Mouse (Mus musculus) left cerebral cortex, postnatal 14 days (tissue): ENCODE results near the gene Tssk3. TPM values are rescaled to one million over a fixed set of nuclear protein-coding genes. Genes with fewer than 3 reads are reported as not detected.
"Not testable (repeated sequence)": the region's sequence is repeated elsewhere in the genome, so short reads cannot be mapped to it uniquely, and the experiment has no call there.

Experiments used
- DNase-seq, 2 experiments: peaks; one replicate each; pipeline ENCODE4 v3.0.0; 2021 to 2022; ENCODE audit warnings: low spot score in 2 of 2, mixed read lengths in 1 of 2
- intact Hi-C: fragments of 180-260 bp; cut with DNase I; formaldehyde crosslinking; loops from one replicate; pipeline ENCODE4 v1.15.1; 2025
- long read RNA-seq, 2 experiments: library from polyadenylated mRNA; stranded (forward); transcript quantifications; one replicate each; pipeline ENCODE4 v2.0.0; 2021
- total RNA-seq, 2 experiments: library from RNA; stranded (reverse); gene quantifications; 2 replicates each; pipeline ENCODE4 v1.2.3; 2021

The Tssk3 gene
- total RNA-seq: under 1 TPM; 0.29 to 0.44 TPM
- long read RNA-seq, experiment 1: 0 reads
- long read RNA-seq, experiment 2: 0 reads

- intact Hi-C loops: loop anchor here (5.0 kb wide), 1 partner anchor 116 kb away; no protein-coding TSS in a partner anchor
- peak in 1 of 2 experiments; percentile 38 for DNase-seq
These were observed at the start of gene Tssk3, which contains the start of gene Fam229a for GRCm38 (mm10) chr4:129490972-129491880. TSS of gene Tssk3 (minus strand) at chr4:129491022. TSS of gene Fam229a (plus strand) at chr4:129491190.

DNA sequence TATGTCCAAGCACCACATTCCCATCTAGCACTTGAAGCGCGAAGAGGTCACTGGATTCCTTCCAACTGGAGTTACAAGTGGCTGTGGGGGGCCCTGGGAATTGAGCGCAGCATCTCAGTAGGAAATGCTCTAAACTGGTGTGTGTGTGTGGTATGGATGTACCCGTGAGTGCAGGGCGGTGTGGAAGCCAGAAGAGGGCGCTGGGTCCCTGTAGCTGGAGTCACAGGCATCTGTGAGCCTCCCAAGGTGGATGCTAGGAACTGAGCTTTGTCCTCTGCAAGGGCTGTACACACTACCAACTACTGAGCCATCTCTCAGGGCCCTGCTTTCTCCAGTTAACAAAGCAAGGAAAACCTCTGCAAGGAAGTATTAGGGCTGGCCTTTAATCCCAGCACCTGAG lies 49.2 kb upstream of the Tssk3 start:
- intact Hi-C loops: no loop called here
- DNase-seq: no peak

DNA sequence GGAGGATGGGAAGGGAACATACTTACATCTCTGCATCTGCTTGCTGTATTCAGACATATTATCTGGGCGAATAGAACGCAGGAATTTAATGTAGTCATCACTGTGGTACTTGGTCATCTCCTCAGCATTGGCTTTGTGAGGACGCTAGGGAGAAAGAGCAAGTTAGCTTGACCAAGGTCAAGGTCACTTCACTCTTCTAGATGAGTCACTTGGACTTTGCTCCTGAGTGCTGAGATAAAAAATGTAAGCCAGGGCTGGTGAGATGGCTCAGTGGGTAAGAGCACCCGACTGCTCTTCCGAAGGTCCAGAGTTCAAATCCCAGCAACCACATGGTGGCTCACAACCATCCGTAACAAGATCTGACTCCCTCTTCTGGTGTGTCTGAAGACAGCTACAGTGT lies 38.1 kb upstream of the Tssk3 start:
- intact Hi-C loops, DNase-seq: not testable (repeated sequence)

DNA sequence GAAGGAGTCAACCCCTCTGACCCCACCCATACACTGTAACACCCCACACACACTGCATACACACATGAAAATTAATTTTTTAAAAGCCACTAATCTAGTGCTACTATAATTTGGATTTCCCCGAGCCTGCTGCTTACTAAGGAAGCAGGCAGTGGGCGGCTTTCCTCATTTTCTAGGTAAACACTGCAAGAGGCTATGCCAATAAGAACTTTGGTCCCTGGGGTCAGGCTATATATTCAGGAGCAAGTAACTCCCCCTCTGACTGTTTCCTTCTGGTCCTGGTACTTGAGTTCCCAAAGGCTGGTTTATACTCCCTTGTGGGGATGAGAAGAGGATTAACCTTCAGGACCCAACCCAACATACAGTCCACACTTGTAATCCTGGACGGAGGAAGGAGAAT lies 35.1 kb upstream of the Tssk3 start:
- intact Hi-C loops: no loop called here
- DNase-seq: no peak

DNA sequence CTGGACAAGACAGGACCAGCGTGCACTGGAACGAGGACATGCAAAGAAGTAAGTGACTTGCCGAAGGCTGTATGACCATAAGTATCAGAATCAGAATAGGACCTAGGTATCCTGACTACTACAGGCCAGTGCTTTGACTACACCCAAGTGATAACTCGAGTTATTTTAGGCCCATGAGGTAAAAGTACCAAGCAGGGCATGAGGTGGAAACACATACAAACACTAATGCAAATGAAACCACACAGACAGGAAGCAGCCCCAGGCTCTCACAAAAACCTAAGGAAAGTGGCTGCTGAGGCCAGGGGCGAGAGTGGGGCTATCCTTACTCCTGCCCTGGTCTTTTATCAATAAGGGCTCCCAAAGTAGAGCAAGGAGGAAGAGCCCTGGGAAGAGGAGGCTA lies 34.5 kb upstream of the Tssk3 start:
- intact Hi-C loops: no loop called here
- no peak for DNase-seq

DNA sequence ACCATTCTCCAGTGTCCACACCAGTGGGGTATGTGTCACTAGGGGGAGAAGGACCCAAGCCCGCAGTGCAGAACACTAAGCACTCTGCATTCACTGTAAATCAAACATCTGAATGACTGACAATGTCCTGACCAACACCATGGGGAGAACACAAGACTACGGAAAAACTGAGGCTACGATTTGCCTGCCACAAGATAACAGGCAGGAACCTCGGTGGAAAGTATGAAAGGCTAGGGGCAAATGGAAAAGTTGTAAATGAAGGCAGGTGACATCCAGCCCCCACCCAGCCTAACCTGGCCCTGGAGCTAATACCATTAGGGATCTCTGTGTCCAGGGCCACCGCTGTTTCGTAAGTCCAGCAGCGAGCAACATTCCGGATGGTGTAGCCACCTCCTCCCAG lies 27.7 kb upstream of the Tssk3 start:
- intact Hi-C loops: no loop called here
- no peak for DNase-seq

GRCm38 (mm10) chr4:129516925-129517324 lies 26.1 kb upstream of the Tssk3 start:
- intact Hi-C loops: no loop called here

DNA sequence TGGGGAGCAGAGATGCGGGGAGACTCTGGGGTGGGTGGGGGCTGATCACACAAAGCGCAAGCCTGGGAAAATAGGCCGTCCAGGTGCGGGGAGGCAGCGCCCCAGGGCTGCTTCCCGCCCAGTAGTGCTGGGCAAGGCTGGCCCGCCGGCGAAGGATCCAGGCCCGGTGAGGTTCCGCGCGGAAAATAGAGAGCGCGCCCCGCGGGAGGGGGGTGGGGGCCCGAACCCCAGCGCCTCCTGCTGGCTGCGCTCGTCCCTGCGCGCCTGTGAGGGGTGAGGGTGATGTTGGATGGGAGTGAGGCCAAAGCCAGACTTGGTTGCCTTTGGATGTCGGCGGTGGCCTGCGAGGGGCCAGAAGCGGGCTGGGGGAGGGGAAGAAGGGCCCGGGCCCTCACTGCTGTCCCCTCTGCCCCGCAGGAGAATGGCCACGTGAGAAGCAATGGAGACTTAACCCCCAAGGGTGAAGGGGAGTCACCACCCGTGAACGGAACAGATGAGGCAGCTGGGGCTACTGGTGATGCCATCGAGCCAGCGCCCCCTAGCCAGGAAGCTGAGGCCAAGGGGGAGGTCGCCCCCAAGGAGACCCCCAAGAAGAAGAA lies 23.6 kb upstream of the Tssk3 start:
- peak; percentile 52 to 68 for DNase-seq
- intact Hi-C loops: loop anchor here (1.0 kb wide), 1 partner anchor 19 kb away; no protein-coding TSS in a partner anchor

More at GRCm38 (mm10) chr4:129516925-129517324, 26.1 kb upstream of the Tssk3 start:
- no peak for DNase-seq

GRCm38 (mm10) chr4:129513891-129514290 lies 23.1 kb upstream of the Tssk3 start:
- intact Hi-C loops: loop anchor here (1.0 kb wide), 1 partner anchor 19 kb away; no protein-coding TSS in a partner anchor

GRCm38 (mm10) chr4:129513086-129513767 lies 22.4 kb upstream of the Tssk3 start, which contains the start of gene Marcksl1:
TSS of gene Marcksl1 (plus strand) at chr4:129513581.
- DNase-seq: peak; percentile 89 to 93
- intact Hi-C loops: no loop called here

More at GRCm38 (mm10) chr4:129513891-129514290, 23.1 kb upstream of the Tssk3 start:
- DNase-seq: no peak

DNA sequence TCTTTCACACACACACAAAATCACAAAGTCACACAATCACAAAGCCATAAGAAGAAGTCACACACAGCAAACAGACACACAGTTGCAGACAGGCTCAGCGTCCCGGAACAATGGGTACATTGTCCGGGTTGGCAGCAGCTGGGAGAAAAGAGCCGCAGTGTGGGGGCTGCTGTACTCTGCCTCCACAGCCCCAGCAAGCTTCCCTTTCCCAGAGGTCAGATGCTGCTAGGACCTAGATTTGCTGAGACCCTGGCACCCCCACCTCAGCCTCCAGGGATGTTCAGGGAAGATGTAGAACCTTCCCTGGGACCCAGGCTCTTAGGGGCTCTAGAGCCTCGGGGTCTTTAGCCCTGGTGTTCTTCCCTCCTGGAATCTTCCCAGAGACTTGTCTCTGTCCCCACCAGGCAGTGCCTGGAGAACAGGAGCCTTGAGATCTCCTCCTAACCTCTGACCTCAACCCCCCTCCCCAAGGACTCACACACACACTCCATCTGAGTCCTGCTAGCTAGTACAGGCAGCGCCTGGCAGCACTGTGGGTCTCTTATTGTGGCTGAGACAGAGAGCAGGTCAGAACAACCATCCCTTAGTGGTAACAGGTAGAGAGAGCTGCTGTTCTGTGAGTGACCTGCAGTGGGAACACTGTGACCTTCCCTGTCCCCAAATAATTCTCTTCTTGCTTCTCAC lies 20.7 kb upstream of the Tssk3 start:
- DNase-seq: no peak
- intact Hi-C loops: no loop called here

- intact Hi-C loops: no loop called here
- DNase-seq: no peak
These were observed 20.0 kb upstream of the Tssk3 start for GRCm38 (mm10) chr4:129510723-129511412.

DNA sequence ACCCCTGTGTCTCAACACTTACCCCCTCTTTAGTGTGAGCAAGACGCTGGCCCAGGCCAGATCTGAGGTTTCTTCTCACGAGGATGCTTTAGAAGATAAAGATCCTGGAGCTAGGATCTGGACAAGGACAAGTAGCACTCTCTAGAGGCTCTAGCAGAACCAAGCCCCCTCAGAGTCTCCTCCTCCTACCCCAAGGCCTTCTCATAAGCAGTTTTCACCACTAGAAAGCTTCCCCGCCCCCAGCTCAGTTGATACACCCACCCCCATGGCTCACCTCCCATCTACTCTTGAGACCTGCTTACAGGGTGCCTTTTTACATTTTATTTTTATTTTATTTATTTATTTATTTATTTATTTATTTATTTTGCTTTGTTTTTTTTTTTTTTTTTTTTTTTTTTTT lies 18.8 kb upstream of the Tssk3 start:
- intact Hi-C loops: no loop called here
- DNase-seq: no peak

GRCm38 (mm10) chr4:129508834-129509600 lies 18.2 kb upstream of the Tssk3 start:
- DNase-seq: no peak
- intact Hi-C loops: no loop called here

GRCm38 (mm10) chr4:129508237-129508515 lies 17.4 kb upstream of the Tssk3 start:
- intact Hi-C loops: no loop called here
- DNase-seq: no peak

GRCm38 (mm10) chr4:129507434-129508236 lies 16.8 kb upstream of the Tssk3 start:
- DNase-seq: no peak
- intact Hi-C loops: no loop called here

DNA sequence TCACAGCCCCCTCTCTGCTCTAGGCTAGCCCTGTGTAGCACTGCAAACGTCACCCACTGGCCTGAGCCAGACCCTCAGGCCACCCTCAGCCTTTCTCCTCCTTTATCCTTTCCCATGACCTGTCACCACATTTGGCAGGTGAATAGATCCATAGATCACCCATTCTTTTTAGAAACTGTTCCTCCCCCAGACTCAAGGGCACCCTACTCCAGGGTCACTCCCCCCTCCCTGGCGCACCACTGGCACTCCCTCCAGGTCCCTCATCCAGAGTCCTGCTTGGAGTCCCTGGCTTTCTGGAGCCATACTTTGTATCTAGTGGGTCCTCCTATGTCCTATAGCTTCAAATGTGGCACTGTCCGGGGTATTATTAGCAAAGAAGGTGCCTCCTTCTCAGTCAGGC lies 14.7 kb upstream of the Tssk3 start:
- intact Hi-C loops: no loop called here
- no peak for DNase-seq
